Mouse (Mus musculus) heart, adult 10 weeks (tissue): ENCODE measurements around the gene Fbxo24. TPM values are rescaled to one million over a fixed set of nuclear protein-coding genes. Genes with fewer than 3 reads are reported as not detected.

Experiments
- polyA plus RNA-seq: library from polyadenylated mRNA; stranded (reverse); fragments of 350-450 nt; fragmentation: Illumina TruSeq; extraction: RNeasy Lipid Tissue Mini Kit (QIAGEN cat#74804); gene quantifications from one replicate; pipeline ENCODE4 v1.2.3, GENCODE M21; 2014; ENCODE audit warnings: low read depth, low replicate concordance

The Fbxo24 gene
- 0.21 TPM for polyA plus RNA-seq

GRCm38 (mm10) chr5:137628498-137629305 is at the start of gene Fbxo24, which contains the start of the genes Lrch4 and Gm20605:
Fbxo24 (minus strand) TSS chr5:137629002.
Lrch4 (plus strand) TSS chr5:137629121.
Gm20605 (plus strand) TSS chr5:137629175.

DNA sequence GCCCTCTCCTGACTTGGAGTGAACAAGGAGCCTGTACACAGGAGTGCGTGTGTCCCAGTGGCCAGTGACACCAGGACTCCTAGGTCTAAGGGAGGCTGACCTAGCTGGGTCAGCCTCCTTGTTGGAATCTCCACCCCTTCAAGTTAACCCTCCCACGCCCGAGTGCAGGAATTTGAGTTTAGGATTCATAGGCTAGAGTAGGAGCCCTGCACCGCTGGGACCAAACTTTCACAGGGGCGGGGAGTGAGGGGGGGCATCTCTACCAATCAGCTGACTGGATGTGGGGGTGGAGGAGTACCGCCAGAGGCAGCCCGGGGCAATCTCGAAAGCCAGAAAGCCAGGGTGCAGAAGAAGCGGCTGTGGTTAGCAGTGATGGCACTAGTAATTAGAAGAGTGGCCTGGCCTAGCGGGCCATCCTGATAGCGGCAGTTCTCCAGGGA is 16.9 kb upstream of the Fbxo24 start, which contains the start of gene Irs3:
TSS of gene Irs3 (minus strand) at position 63 of the 440 bp plus-strand sequence.

DNA sequence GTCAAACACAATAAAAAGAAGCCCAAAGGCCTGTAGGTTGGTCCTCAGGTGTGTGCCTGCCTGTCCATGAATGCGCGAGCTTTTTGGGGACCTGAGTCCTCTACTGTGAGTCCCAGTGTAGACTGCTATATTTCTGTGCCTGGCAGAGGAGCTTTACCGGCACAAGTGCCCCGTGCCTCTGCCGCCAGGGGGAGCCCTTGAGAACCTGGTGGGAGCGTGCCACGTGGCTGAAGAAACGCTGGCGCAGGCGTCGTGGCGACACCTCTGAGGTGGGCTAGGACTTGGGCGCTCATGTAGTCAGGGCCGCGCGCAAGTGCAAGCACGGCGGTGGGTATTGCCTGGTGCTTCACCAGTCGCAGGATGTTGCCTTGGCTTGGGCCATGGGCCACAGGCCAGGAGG is 12.3 kb upstream of the Fbxo24 start, which contains the start of gene Sap25:
TSS of gene Sap25 (plus strand) at position 281 of the 400 bp plus-strand sequence.

DNA sequence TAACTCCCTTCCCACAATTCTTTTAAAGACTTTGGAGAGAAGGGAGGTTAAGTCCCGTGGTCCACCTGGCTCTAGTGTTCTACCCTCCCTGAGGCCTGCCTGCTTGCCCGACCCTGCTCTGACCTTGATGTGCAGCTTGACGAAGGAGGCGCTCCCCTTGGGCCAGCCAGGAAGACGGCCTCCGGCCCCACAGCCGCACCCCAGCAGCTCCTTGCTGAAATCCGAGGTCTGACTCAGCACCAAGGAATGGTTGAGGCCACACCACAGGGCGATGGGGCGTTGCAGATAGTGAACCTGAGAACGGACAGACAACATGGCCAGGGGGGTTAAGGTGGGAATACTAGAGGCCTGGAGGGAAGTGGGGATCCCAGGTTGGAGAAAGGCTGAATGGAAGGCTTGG is 15.3 kb downstream of the Fbxo24 start, which contains the start of gene Pcolce:
TSS of gene Pcolce (minus strand) at position 235 of the 400 bp plus-strand sequence.

DNA sequence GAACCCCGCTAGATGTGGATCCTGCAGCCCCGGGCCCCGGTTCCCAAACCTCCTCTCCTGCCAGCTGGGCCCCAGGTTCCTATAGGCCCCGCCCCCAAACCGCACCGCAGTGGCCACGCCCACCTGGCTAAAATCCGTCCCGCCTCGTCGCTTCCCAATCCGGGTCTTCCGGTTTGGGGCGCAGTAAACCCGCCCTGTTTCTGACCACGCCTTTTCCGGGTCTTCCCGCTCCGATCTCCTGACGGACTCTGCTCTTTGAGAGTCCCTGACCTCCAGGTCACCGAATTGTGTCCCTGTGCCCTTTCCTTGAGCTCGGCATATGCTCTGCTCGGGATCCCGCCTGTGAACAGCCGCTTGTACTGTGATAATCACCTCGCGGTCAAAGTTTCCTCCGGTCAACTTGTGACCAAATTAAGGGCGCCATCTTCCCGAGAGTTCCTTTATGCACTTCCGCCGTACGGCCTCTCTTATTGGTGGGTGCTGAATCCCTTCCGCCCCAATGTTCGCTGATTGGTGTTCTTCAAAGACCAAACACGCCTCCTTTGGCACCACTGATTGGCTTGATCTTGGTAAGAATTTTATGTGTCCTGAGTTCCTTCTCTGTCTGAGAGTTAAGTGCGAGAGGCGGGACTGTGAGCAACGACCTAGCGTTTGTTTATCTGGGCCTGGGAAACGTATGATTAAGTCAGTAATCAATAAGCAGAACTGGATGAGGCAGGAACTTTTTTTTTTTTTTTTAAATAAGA is 28.0 kb downstream of the Fbxo24 start, which contains the start of gene Mospd3:
TSS of gene Mospd3 (minus strand) at position 440 of the 746 bp plus-strand sequence.

DNA sequence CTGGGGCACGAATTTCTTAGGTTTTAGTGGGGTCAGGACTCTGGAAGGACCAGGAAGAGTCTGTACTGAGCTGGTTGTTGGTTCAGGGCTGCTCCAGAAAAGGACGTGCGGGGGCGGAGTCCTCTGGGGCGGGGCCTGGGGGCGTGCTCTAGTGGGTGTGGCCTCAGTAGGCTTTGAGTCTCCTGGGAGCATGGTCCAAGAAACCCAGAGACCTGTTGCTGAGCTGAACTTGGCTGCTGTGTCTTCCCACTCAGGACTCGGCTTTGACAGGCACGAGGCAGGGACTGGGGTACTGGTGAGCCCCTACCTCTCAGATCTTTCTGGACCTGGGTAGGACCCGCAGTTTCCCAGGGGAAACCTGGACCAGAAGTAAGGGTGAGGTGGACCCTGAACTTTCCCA is 59.1 kb downstream of the Fbxo24 start, which contains the start of gene Tfr2:
TSS of gene Tfr2 (plus strand) at position 176 of the 400 bp plus-strand sequence.

Other genes starting within 250 kb of the Fbxo24 start
- gene Zan, start 151.9 kb downstream of the Fbxo24 start, polyA plus RNA-seq, result not detected
- 15.7 TPM for gene Pop7, start 126.5 kb downstream of the Fbxo24 start, polyA plus RNA-seq
- 23.9 TPM for gene Gigyf1, start 110.5 kb downstream of the Fbxo24 start, polyA plus RNA-seq
- gene Epo, start 95.8 kb downstream of the Fbxo24 start, polyA plus RNA-seq, result not detected
- 231 TPM for gene Gnb2, start 95.5 kb downstream of the Fbxo24 start, polyA plus RNA-seq
- not detected for gene Actl6b, start 75.5 kb downstream of the Fbxo24 start, polyA plus RNA-seq
- not detected for gene Tfr2, start 59.2 kb downstream of the Fbxo24 start, polyA plus RNA-seq
- 11.4 TPM for gene Mospd3, start 27.9 kb downstream of the Fbxo24 start, polyA plus RNA-seq
- gene Pcolce, start 15.2 kb downstream of the Fbxo24 start, polyA plus RNA-seq, result 74.5 TPM
- 12.7 TPM for gene Lrch4, start 119 bp upstream of the Fbxo24 start, polyA plus RNA-seq
- gene Gm20605, start 173 bp upstream of the Fbxo24 start, polyA plus RNA-seq, result 10.8 TPM
- gene Sap25, start 12.3 kb upstream of the Fbxo24 start, polyA plus RNA-seq, result 10.5 TPM
- 0.99 TPM for gene Irs3, start 16.7 kb upstream of the Fbxo24 start, polyA plus RNA-seq
- gene Agfg2, start 55.7 kb upstream of the Fbxo24 start, polyA plus RNA-seq, result 10.5 TPM
- gene Nyap1, start 112.6 kb upstream of the Fbxo24 start, polyA plus RNA-seq, result 1.2 TPM
- gene Tsc22d4, start 116.7 kb upstream of the Fbxo24 start, polyA plus RNA-seq, result 177 TPM
- 8.7 TPM for gene Ppp1r35, start 149.8 kb upstream of the Fbxo24 start, polyA plus RNA-seq
- gene Mepce, start 158.7 kb upstream of the Fbxo24 start, polyA plus RNA-seq, result 22.7 TPM
- gene Zcwpw1, start 158.8 kb upstream of the Fbxo24 start, polyA plus RNA-seq, result 0.81 TPM
- gene Pilra, start 207.3 kb upstream of the Fbxo24 start, polyA plus RNA-seq, result 0.97 TPM
- gene Pilrb1, start 229.1 kb upstream of the Fbxo24 start, polyA plus RNA-seq, result 1.3 TPM
- 1.0 TPM for gene Pilrb2, start 242.8 kb upstream of the Fbxo24 start, polyA plus RNA-seq